Mouse (Mus musculus): ENCODE measurements at regions not wholly inside any gene's neighbourhood (a gene's known extent, or its start where the extent isn't known, plus 50 kb on each side); places are given as distances from the start of the nearest gene placed in this dataset.

- DNase-seq: no peak
These were observed 287.2 kb upstream of the Btbd3 start for GRCm38 (mm10) chr2:137969156-137969555.

- no peak for DNase-seq
These were observed 289.8 kb upstream of the Btbd3 start for GRCm38 (mm10) chr2:137966460-137967076.

- no peak for DNase-seq
These were observed 301.5 kb upstream of the Btbd3 start for GRCm38 (mm10) chr2:137954830-137955229.

- DNase-seq: no peak
These were observed 303.2 kb upstream of the Btbd3 start for GRCm38 (mm10) chr2:137953144-137953543.

GRCm38 (mm10) chr2:137951942-137952341, 304.4 kb upstream of the Btbd3 start:
- DNase-seq: no peak

- no peak for DNase-seq
These were observed 305.4 kb upstream of the Btbd3 start for GRCm38 (mm10) chr2:137950931-137951330.

GRCm38 (mm10) chr2:137942753-137943152, 313.6 kb upstream of the Btbd3 start:
- peak; percentile 37 for DNase-seq

- no peak for DNase-seq
These were observed 316.8 kb upstream of the Btbd3 start for GRCm38 (mm10) chr2:137939591-137939990.

GRCm38 (mm10) chr2:137938831-137939480, 317.4 kb upstream of the Btbd3 start:
- DNase-seq: no peak

GRCm38 (mm10) chr2:137936613-137937012, 319.8 kb upstream of the Btbd3 start:
- no peak for DNase-seq

GRCm38 (mm10) chr2:137932931-137933330, 323.4 kb upstream of the Btbd3 start:
- DNase-seq: no peak

GRCm38 (mm10) chr2:137932488-137932887, 323.9 kb upstream of the Btbd3 start:
- no peak for DNase-seq

- no peak for DNase-seq
These were observed 330.9 kb upstream of the Btbd3 start for GRCm38 (mm10) chr2:137925488-137925887.

GRCm38 (mm10) chr2:137924576-137924975, 331.8 kb upstream of the Btbd3 start:
- DNase-seq: no peak

GRCm38 (mm10) chr2:137898425-137898824, 357.9 kb upstream of the Btbd3 start:
- no peak for DNase-seq

GRCm38 (mm10) chr2:137880211-137881031, 375.9 kb upstream of the Btbd3 start:
- no peak for DNase-seq

GRCm38 (mm10) chr2:137869676-137870075, 386.7 kb upstream of the Btbd3 start:
- no peak for DNase-seq

- DNase-seq: no peak
These were observed 401.9 kb upstream of the Btbd3 start for GRCm38 (mm10) chr2:137854494-137854893.

GRCm38 (mm10) chr2:137853399-137854259, 402.7 kb upstream of the Btbd3 start:
- DNase-seq: no peak

GRCm38 (mm10) chr2:137847901-137848300, 408.5 kb upstream of the Btbd3 start:
- DNase-seq: no peak

GRCm38 (mm10) chr2:137827814-137828374, 428.5 kb upstream of the Btbd3 start:
- no peak for DNase-seq

GRCm38 (mm10) chr2:137821344-137821916, 434.9 kb upstream of the Btbd3 start:
- no peak for DNase-seq

Measured in kidney, adult 11 months (tissue).